Mouse (Mus musculus) liver, adult 2 months (tissue): ENCODE data around the gene Uqcrq.

Experiments used
- CTCF ChIP-seq: fragments of 200-500 bp; IDR thresholded peaks from 2 replicates; pipeline ENCODE4 v1.5.1; 2011; ENCODE audit warnings: low read depth, low read length, control low read depth
- POLR2A ChIP-seq: fragments of 200-500 bp; IDR thresholded peaks from 2 replicates; pipeline ENCODE4 v1.6.1; 2011; ENCODE audit warnings: low read length, control low read depth; ENCODE audit not compliant: insufficient read depth; ENCODE audit errors: extremely low read depth

DNA sequence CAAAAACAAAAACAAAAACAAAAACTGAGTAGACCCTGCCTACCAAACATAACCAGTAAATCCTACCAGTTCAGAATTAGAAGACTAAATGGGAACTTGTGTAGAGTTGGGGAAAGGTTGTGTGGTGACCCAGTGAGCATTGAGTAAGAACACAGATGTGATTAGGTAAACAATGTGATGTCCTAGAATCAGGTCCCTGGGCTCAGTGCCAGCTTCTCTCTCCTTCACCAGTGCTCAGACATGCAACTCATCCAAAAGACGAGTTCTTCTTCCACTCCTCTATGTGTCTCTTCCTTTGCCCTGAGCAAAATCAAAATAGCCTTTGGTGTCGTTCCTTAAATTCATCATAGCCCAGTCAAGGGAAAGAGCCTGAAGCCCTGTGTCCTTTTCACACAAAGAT is 5.8 kb downstream of the Uqcrq start:
- TF ChIP-seq CTCF (no peak), POLR2A (no peak)
